Comparison of ENCODE assay signal across 8 mouse cellular contexts in the genomic region with DNA sequence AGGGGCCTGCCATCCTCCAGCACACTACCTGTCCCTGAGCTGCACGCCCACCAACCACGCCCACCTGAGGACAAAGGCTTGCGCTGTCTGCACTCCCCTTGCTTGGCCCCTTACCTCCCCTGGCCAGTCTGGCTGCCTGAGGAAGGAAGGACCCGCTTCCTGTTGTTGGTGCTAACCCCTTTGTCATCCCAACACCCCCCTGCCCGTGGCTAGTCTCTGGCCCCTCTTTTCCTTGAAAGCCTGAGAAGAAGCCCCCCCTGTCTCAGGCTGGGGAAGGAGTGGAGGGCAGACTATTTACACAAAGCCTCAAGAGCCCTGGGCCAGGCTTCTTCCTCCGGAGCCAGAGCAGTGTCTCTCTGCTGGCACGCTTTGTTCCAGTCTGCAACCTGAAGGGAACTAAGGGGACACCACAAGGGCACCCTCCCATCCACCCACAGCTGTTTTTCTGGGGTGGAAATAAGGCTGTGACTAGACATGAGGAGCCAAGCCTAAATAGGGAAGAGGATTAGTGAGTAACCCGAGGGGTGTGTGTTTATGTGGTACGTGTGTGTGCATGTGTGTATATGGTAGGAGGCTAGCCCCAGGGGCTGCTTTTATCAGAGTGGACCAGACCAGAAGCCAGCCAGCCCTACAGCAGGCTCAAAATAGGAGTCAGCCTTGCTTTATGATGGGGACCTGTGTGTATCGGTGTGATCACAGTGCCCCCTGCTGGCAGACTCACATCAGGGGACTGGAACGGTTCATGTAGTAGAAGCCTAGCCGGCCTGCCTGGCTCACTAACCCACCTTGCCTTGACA. TPM values are rescaled to one million over a fixed set of nuclear protein-coding genes. Genes with fewer than 3 reads are reported as not detected.
DNase-seq lines count a peak whose midpoint lies in the region; ATAC-seq and TF ChIP-seq lines count a peak whose summit lies in the region.

No protein-coding gene starts in this region.

- no peaks in the 10 kb centered on the region for H3K79me2 ChIP-seq in liver, adult 2 months (ENCODE audit: control insufficient read depth, insufficient read depth, low read length)
- H3K79me2 ChIP-seq in myocyte (ENCODE audit: control insufficient read depth, insufficient read depth): no peaks in the 10 kb centered on the region

- H3K4me1 ChIP-seq in bone marrow macrophage, adult 2 months (ENCODE audit: control insufficient read depth, insufficient read depth, low read length): peaks cover 62% of the 10 kb centered on the region
- no peaks in the 10 kb centered on the region for H3K4me1 ChIP-seq in embryonic fibroblast, embryonic 13.5 days (ENCODE audit: control insufficient read depth, insufficient read depth, low read length)
- H3K4me1 ChIP-seq in heart, embryonic 11.5 days (ENCODE audit: control insufficient read depth, insufficient read depth, low read length): peaks cover 14% of the 10 kb centered on the region
- peaks cover 14% of the 10 kb centered on the region for H3K4me1 ChIP-seq in kidney, embryonic 16.5 days (ENCODE audit: insufficient read depth, low read length)
- H3K4me1 ChIP-seq in liver, adult 2 months (ENCODE audit: control insufficient read depth, insufficient read depth, low read length): peaks cover 11% of the 10 kb centered on the region

- H3K4me2 ChIP-seq in heart, embryonic 11.5 days: peak overlapping the region; percentile 25; the same call in 1 of the 2 replicates
- no peak overlapping the region; the same call in none of the 2 replicates for H3K4me2 ChIP-seq in kidney, embryonic 16.5 days (replicated peaks; ENCODE audit: low read depth, low read length)
- peak overlapping the region; percentile 40 for H3K4me2 ChIP-seq in myocyte (ENCODE audit: low read depth)

- DNase-seq in A20 (ENCODE audit: low read depth, low spot score): peak; percentile 93
- DNase-seq in liver, adult 2 months (ENCODE audit: extremely low read depth, low read depth, low spot score): peak; percentile 72
- peak; percentile 96 for DNase-seq in splenic B cell, adult 2 months (ENCODE audit: low read depth, low spot score)

- TF ChIP-seq POLR2A in bone marrow macrophage, adult 2 months (IDR thresholded peaks at IDR 0.05; ENCODE audit: borderline replicate concordance, low read depth, low read length): no peak
- no peak for TF ChIP-seq POLR2A in embryonic fibroblast, embryonic 13.5 days (IDR thresholded peaks at IDR 0.05; ENCODE audit: low read depth, low read length)
- TF ChIP-seq POLR2A in liver, adult 2 months (IDR thresholded peaks at IDR 0.05; ENCODE audit: extremely low read depth, insufficient read depth, low read length): no peak
- no peak for TF ChIP-seq POLR2A in myocyte (IDR thresholded peaks at IDR 0.05; ENCODE audit: insufficient read length, low read depth)

- H3K9me3 ChIP-seq in heart, embryonic 11.5 days (replicated peaks; ENCODE audit: control insufficient read depth, low read length): no peaks in the 10 kb centered on the region
- H3K9me3 ChIP-seq in kidney, embryonic 16.5 days (ENCODE audit: low read length): no peaks in the 10 kb centered on the region

- peak overlapping the region; percentile 96 for H3K27ac ChIP-seq in bone marrow macrophage, adult 2 months (ENCODE audit: insufficient read depth, low read depth, low read length)
- no peak overlapping the region for H3K27ac ChIP-seq in embryonic fibroblast, embryonic 13.5 days (ENCODE audit: insufficient read depth, low read length)
- peak overlapping the region; percentile 57; the same call in 1 of the 2 replicates for H3K27ac ChIP-seq in heart, embryonic 11.5 days (ENCODE audit: low read depth, low read length)
- H3K27ac ChIP-seq in kidney, embryonic 16.5 days (ENCODE audit: low read length): peak overlapping the region; percentile 19; the same call in 1 of the 2 replicates
- H3K27ac ChIP-seq in liver, adult 2 months (replicated peaks; ENCODE audit: insufficient read depth, low read depth, low read length): peak overlapping the region; percentile 6; the same call in 1 of the 2 replicates

- H3K4me3 ChIP-seq in bone marrow macrophage, adult 2 months (ENCODE audit: insufficient read depth, low read length): peak overlapping the region; percentile 28
- no peak overlapping the region for H3K4me3 ChIP-seq in embryonic fibroblast, embryonic 13.5 days (ENCODE audit: insufficient read depth, low read length)
- H3K4me3 ChIP-seq in heart, embryonic 11.5 days (ENCODE audit: low read depth, low read length): no peak overlapping the region
- H3K4me3 ChIP-seq in kidney, embryonic 16.5 days (ENCODE audit: low read length): no peak overlapping the region
- H3K4me3 ChIP-seq in liver, adult 2 months (ENCODE audit: insufficient read depth, low read depth, low read length): no peak overlapping the region
- H3K4me3 ChIP-seq in myocyte: no peak overlapping the region

- no peaks in the 10 kb centered on the region for H3K36me3 ChIP-seq in heart, embryonic 11.5 days (ENCODE audit: control insufficient read depth, insufficient read depth, low read length)
- H3K36me3 ChIP-seq in kidney, embryonic 16.5 days (ENCODE audit: insufficient read depth, low read length): no peaks in the 10 kb centered on the region; the same call in 1 of the 2 replicates
- H3K36me3 ChIP-seq in liver, adult 2 months (ENCODE audit: control insufficient read depth, insufficient read depth, low read length): no peaks in the 10 kb centered on the region
- no peaks in the 10 kb centered on the region for H3K36me3 ChIP-seq in myocyte (ENCODE audit: control insufficient read depth, insufficient read depth)
- peaks cover 3% of the 10 kb centered on the region for H3K36me3 ChIP-seq in splenic B cell, adult 2 months (ENCODE audit: control insufficient read depth, insufficient read depth, low read length, poor library complexity, severe bottlenecking)

- peak overlapping the region; percentile 52; the same call in 1 of the 2 replicates for H3K9ac ChIP-seq in heart, embryonic 11.5 days (ENCODE audit: low read depth, low read length)
- peak overlapping the region; percentile 56 for H3K9ac ChIP-seq in kidney, embryonic 16.5 days (replicated peaks; ENCODE audit: low read length)
- no peak overlapping the region for H3K9ac ChIP-seq in liver, adult 2 months (ENCODE audit: low read depth, low read length)

- 14% methylated on average over 12 of the region's 12 CpGs for WGBS in heart, embryonic 11.5 days (ENCODE audit: insufficient replicate concordance)
- 6% methylated on average over 12 of the region's 12 CpGs for WGBS in kidney, embryonic 16.5 days
- WGBS in liver, adult 2 months: 25% methylated on average over 12 of the region's 12 CpGs

- ATAC-seq in heart, embryonic 11.5 days (replicated peaks; ENCODE audit: insufficient number of reproducible peaks, low FRiP score, low TSS enrichment): peak; percentile 68; the same call in 1 of the 2 replicates
- peak; percentile 92 for ATAC-seq in kidney, embryonic 16.5 days (ENCODE audit: low FRiP score, low TSS enrichment)

- peaks cover 27% of the 10 kb centered on the region for H3K27me3 ChIP-seq in heart, embryonic 11.5 days (ENCODE audit: control insufficient read depth, insufficient read depth, low read length)
- no peaks in the 10 kb centered on the region for H3K27me3 ChIP-seq in kidney, embryonic 16.5 days (ENCODE audit: insufficient read depth, low read length)
- no peaks in the 10 kb centered on the region for H3K27me3 ChIP-seq in liver, adult 2 months (ENCODE audit: control insufficient read depth, insufficient read depth, low read length)
- H3K27me3 ChIP-seq in myocyte (ENCODE audit: control insufficient read depth, insufficient read depth, insufficient read length): no peaks in the 10 kb centered on the region
- H3K27me3 ChIP-seq in splenic B cell, adult 2 months (ENCODE audit: control insufficient read depth, insufficient read depth, low read length, poor library complexity, severe bottlenecking): no peaks in the 10 kb centered on the region

- TF ChIP-seq CTCF in bone marrow macrophage, adult 2 months (IDR thresholded peaks at IDR 0.05; ENCODE audit: low read depth, low read length): peak; percentile 99
- TF ChIP-seq CTCF in embryonic fibroblast, embryonic 13.5 days (IDR thresholded peaks at IDR 0.05; ENCODE audit: borderline replicate concordance, insufficient read depth, low read length): peak; percentile 95
- peak; percentile 93 for TF ChIP-seq CTCF in liver, adult 2 months (IDR thresholded peaks at IDR 0.05; ENCODE audit: low read depth, low read length)

- H3ac ChIP-seq in myocyte (ENCODE audit: control insufficient read depth, insufficient read length): no peak overlapping the region

RNA-seq across cellular contexts. Expression of a gene that starts 14.8 kb away (rescaled TPM):
- 512 TPM in 2 replicates for polyA plus RNA-seq in bone marrow macrophage, adult 2 months (2012; ENCODE audit: insufficient read depth, insufficient read length, missing spikeins)
- 160 and 204 TPM in 2 replicates for polyA plus RNA-seq in embryonic fibroblast, embryonic 13.5 days (2011; ENCODE audit: insufficient read length, low read depth, missing spikeins)
- polyA plus RNA-seq in heart, embryonic 11.5 days (2014; fragmentation: Nextera tagmentation; extraction: Ambion mirVana): 57.1 and 59.7 TPM in 2 replicates
- 70.4 and 72.1 TPM in 2 replicates for polyA plus RNA-seq in kidney, embryonic 16.5 days (2015; fragmentation: Nextera tagmentation; extraction: Ambion mirVana)
- total RNA-seq in liver, adult 2 months (2014; rRNA removed): 19.7 and 21.0 TPM in 2 replicates
- polyA plus RNA-seq in liver, adult 2 months (2012; rRNA removed): 24.6 and 28.9 TPM in 2 replicates
- polyA plus RNA-seq in myocyte (2012; fragmentation: generic; extraction: Trizol): 125 TPM

RNA-seq across cellular contexts. Expression of a gene that starts 41.6 kb away (rescaled TPM):
- 202 and 231 TPM in 2 replicates for polyA plus RNA-seq in bone marrow macrophage, adult 2 months (2012; ENCODE audit: insufficient read depth, insufficient read length, missing spikeins)
- 5.4 and 6.9 TPM in 2 replicates for polyA plus RNA-seq in embryonic fibroblast, embryonic 13.5 days (2011; ENCODE audit: insufficient read length, low read depth, missing spikeins)
- polyA plus RNA-seq in heart, embryonic 11.5 days (2014; fragmentation: Nextera tagmentation; extraction: Ambion mirVana): 2.7 and 4.2 TPM in 2 replicates
- polyA plus RNA-seq in kidney, embryonic 16.5 days (2015; fragmentation: Nextera tagmentation; extraction: Ambion mirVana): 9.4 and 9.7 TPM in 2 replicates
- 4.1 and 8.9 TPM in 2 replicates for total RNA-seq in liver, adult 2 months (2014; rRNA removed)
- 5.2 and 8.0 TPM in 2 replicates for polyA plus RNA-seq in liver, adult 2 months (2012; rRNA removed)
- polyA plus RNA-seq in myocyte (2012; fragmentation: generic; extraction: Trizol): 15.9 TPM

RNA-seq across cellular contexts. Expression of a gene that starts 57.7 kb away (rescaled TPM):
- 85.4 and 101 TPM in 2 replicates for polyA plus RNA-seq in bone marrow macrophage, adult 2 months (2012; ENCODE audit: insufficient read depth, insufficient read length, missing spikeins)
- polyA plus RNA-seq in embryonic fibroblast, embryonic 13.5 days (2011; ENCODE audit: insufficient read length, low read depth, missing spikeins): 15.2 and 17.8 TPM in 2 replicates
- polyA plus RNA-seq in heart, embryonic 11.5 days (2014; fragmentation: Nextera tagmentation; extraction: Ambion mirVana): 19.7 and 21.0 TPM in 2 replicates
- 33.2 and 34.2 TPM in 2 replicates for polyA plus RNA-seq in kidney, embryonic 16.5 days (2015; fragmentation: Nextera tagmentation; extraction: Ambion mirVana)
- total RNA-seq in liver, adult 2 months (2014; rRNA removed): 12.3 and 13.4 TPM in 2 replicates
- 12.2 and 17.2 TPM in 2 replicates for polyA plus RNA-seq in liver, adult 2 months (2012; rRNA removed)
- polyA plus RNA-seq in myocyte (2012; fragmentation: generic; extraction: Trizol): 20.7 TPM

RNA-seq across cellular contexts. Expression of a gene that starts 59.7 kb away (rescaled TPM):
- polyA plus RNA-seq in bone marrow macrophage, adult 2 months (2012; ENCODE audit: insufficient read depth, insufficient read length, missing spikeins): 32.8 and 33.5 TPM in 2 replicates
- polyA plus RNA-seq in embryonic fibroblast, embryonic 13.5 days (2011; ENCODE audit: insufficient read length, low read depth, missing spikeins): 0.25 TPM in 1 of 2 replicates, not detected in the other
- polyA plus RNA-seq in heart, embryonic 11.5 days (2014; fragmentation: Nextera tagmentation; extraction: Ambion mirVana): 7.6 and 8.7 TPM in 2 replicates
- polyA plus RNA-seq in kidney, embryonic 16.5 days (2015; fragmentation: Nextera tagmentation; extraction: Ambion mirVana): 19.2 and 19.5 TPM in 2 replicates
- total RNA-seq in liver, adult 2 months (2014; rRNA removed): 5.8 and 7.5 TPM in 2 replicates
- 10.3 and 16.9 TPM in 2 replicates for polyA plus RNA-seq in liver, adult 2 months (2012; rRNA removed)
- polyA plus RNA-seq in myocyte (2012; fragmentation: generic; extraction: Trizol): 0.06 TPM

Comparison
In these comparisons a context has a peak if more than half of its experiments do, and no peak if none do; other contexts are left out.
1. RNA of a gene that starts 41.6 kb away (polyA plus RNA-seq): 202 to 231 TPM in bone marrow macrophage, adult 2 months; 15.9 TPM in myocyte (single experiment), 9.4 to 9.7 TPM in kidney, embryonic 16.5 days, 5.2 to 8.0 TPM in liver, adult 2 months, 5.4 to 6.9 TPM in embryonic fibroblast, embryonic 13.5 days and 2.7 to 4.2 TPM in heart, embryonic 11.5 days; every median in the first group is over 10 times any median in the second.
2. Peak in every context shown above with its lines, with median percentiles within 50 percentile points of each other: DNase-seq and CTCF ChIP-seq.